Mouse (Mus musculus) fat pad, adult 2 months (tissue): ENCODE data around the gene Styk1.

Experiments used
- DNase-seq: peaks from one replicate; pipeline ENCODE4 v3.0.0-alpha.2; 2011; ENCODE audit warnings: low read depth, low spot score; ENCODE audit errors: extremely low read depth

The Styk1 gene

GRCm38 (mm10) chr6:131369866-131370616, 16.6 kb upstream of the Styk1 start:
- DNase-seq, result no peak

- DNase-seq, result no peak
Measured at GRCm38 (mm10) chr6:131367101-131367500, 13.7 kb upstream of the Styk1 start.

GRCm38 (mm10) chr6:131364353-131364752, 11.0 kb upstream of the Styk1 start:
- no peak for DNase-seq

DNA sequence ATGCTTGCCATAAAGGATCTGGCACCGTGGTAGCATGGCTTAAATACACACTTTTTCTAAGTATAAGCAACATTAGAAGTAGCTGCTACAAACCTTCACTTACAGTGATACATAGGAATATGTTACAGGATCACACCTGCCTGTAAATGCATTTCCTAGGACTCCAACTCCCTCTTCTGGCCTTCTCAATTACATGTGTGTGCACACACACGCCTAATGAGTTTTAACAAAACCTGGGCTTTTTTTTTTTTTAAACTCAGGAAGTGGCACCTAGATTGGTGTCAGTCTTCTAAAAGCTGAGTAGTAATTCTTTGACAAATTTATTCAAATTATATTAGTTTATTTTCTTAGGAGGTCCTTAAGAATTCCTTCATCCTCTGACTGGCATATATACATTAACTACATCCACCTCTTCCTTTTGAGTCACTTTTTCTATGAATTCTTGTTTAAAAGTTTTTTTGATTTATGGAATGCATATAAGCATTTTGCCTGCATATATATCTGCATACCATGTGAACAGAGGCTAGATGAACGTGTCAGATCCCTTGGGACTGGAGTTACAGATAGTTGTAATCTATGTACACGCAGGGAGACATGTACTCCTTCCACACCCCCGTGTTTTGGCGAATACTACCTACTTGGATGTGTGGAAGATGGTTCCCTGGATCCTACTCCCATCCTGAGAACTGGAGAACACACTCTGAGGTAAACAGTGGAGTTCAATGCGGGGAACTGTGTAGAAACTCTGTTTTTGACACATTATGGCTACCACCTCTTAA, 9.8 kb upstream of the Styk1 start:
- DNase-seq, result no peak

- DNase-seq, result no peak
Measured at GRCm38 (mm10) chr6:131360693-131361092, 7.3 kb upstream of the Styk1 start.

GRCm38 (mm10) chr6:131359543-131359942, 6.1 kb upstream of the Styk1 start:
- DNase-seq, result no peak

DNA sequence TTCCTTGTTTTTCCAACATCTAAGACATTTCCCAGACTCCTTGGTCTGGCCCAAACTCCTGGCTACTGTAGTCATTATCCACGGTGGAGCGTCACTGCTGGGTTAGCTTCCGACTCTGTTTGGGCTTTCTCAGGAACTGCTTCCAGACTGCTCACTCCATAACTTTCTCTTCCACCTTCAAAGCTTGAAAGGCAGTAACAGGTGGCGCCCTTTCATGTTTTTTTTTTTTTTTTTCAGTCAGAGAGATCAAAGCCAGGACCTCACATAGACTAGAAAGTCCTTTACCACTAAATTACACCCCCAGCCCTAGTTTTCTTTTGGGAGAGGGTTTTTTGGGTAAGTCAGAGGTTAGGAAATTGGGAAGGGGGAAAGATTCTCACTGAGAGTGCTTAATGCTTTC, 1.5 kb upstream of the Styk1 start:
- no peak for DNase-seq

DNA sequence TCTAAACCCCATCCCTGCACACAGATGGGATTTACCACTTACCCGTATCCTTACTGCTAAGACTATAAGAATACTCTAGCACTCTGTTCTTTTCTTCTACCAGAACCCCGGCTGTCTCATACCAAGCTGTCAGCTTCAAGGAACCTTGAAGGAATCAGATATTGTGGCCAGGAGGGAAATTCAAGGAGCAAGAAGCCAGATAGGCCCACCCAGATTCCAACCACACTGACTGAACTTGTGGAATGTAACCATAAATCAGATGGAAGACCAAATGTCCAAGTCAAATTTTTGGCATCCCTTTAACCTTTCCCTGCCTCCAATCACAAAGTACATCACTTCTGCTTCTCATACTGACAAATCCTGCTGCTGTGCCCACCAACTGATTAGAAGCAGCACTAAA, 6.4 kb downstream of the Styk1 start:
- DNase-seq, result no peak

DNA sequence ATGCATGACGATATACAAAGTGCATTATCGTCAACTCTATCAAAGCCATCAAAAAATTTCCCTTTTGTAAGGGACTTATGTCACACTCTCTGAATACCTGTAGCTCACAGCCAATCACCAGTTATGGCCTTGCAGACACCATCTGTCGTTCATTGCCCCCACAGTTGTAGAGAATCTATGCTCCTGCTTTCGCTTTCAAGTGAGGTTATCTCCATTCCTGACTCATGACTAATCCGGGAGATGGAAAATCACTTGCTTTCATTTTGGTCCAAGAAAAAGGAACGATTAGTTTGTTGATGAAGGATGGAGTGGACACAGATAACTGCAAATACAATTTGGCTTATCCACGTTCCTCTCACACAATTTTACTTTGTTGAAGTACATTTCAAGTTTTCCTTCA, 9.1 kb downstream of the Styk1 start:
- DNase-seq, result no peak

GRCm38 (mm10) chr6:131340082-131340481, 13.3 kb downstream of the Styk1 start:
- no peak for DNase-seq

- no peak for DNase-seq
Measured at GRCm38 (mm10) chr6:131339309-131339708, 14.1 kb downstream of the Styk1 start.

GRCm38 (mm10) chr6:131338787-131339186, 14.6 kb downstream of the Styk1 start:
- DNase-seq, result no peak

GRCm38 (mm10) chr6:131327076-131327475, 26.3 kb downstream of the Styk1 start:
- peak; percentile 14 for DNase-seq

- no peak for DNase-seq
Measured at GRCm38 (mm10) chr6:131321854-131322639, 31.4 kb downstream of the Styk1 start.

- no peak for DNase-seq
Measured at GRCm38 (mm10) chr6:131316155-131317101, 37.0 kb downstream of the Styk1 start.

DNA sequence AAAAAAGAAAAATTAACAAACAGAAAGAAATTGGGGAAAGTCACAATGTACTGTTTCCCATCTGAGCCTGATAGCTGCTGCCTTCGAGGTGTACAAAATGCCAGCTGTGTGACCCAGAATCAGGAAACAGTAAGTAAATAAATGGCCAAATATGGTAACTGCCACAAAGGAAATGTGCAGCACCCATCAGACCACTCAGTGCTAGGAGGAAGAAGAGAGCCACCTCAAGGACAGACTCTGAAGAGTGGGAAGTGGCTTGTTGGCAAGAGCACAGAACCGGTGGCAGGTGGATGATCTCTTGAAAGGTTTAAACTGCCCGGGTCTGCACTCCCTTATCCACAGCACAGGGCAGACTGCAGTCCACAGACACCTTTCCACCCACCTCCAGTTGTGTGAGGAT, 45.4 kb downstream of the Styk1 start:
- DNase-seq, result no peak

- DNase-seq, result no peak
Measured at GRCm38 (mm10) chr6:131304776-131305175, 48.6 kb downstream of the Styk1 start.

- no peak for DNase-seq
Measured at GRCm38 (mm10) chr6:131298531-131298930, 54.9 kb downstream of the Styk1 start.

DNA sequence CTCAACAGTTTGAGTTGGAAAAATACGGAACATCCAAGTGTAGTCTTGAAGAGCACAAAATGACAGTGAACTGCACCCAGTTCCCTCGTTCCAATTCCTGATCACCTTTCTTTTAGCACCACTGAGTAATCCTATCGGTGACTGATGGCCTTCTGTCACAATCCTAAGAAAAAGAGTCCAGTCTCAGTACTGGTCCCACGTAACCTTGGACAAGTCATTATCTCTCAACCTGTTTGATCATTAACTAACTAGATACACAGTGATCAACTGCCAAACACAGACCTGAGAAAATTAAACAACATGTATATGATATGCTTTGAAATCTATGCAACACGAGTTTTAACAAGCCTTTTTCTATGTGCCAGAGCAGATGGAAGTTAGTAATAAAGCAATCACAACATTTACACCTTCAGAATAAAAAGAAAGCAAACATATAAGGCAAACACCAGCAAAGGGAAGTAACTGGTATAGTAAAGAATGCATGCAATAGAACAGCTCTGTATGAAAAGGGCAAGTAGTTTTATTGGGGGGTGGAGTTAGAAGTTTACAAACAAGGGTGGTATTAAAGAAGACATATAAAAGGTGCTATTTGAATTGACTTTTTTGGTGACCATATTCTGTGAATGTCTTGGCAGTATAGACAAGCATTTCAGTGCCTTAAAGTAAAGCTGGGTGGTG, 58.8 kb downstream of the Styk1 start:
- no peak for DNase-seq

- no peak for DNase-seq
Measured at GRCm38 (mm10) chr6:131293916-131294315, 59.5 kb downstream of the Styk1 start.
